Mouse (Mus musculus) heart, postnatal 0 days (tissue): ENCODE results near the gene Mcoln3. TPM values are rescaled to one million over a fixed set of nuclear protein-coding genes. Genes with fewer than 3 reads are reported as not detected.
A peak's percentile ranks its signal among the peaks of the same experiment; 100 is the strongest.

Experiments
- ATAC-seq: fragments of 200-750 bp; cut with Nextera tagmentation; 2 replicates; pipeline ENCODE4 v1.8.0; 2017; ENCODE audit warnings: low read depth, moderate number of reproducible peaks, moderate library complexity; ENCODE audit not compliant: insufficient read depth
- DNase-seq: peaks from one replicate; pipeline ENCODE4 v3.0.0-alpha.2; 2016; ENCODE audit warnings: low spot score
- H3K27ac ChIP-seq: fragments of 300-500 bp; sonication (generic); 2 replicates; pipeline ENCODE4 v1.5.1; 2014; ENCODE audit warnings: low read depth, mild to moderate bottlenecking
- H3K27me3 ChIP-seq: fragments of 300-500 bp; sonication (generic); 2 replicates; pipeline ENCODE4 v1.6.1; 2014; ENCODE audit warnings: low read length, mixed read lengths; ENCODE audit not compliant: control insufficient read depth, insufficient read depth
- H3K36me3 ChIP-seq: fragments of 300-500 bp; sonication (generic); replicated peaks from 2 replicates; pipeline ENCODE4 v1.6.1; 2014; ENCODE audit warnings: low read length, mixed read lengths; ENCODE audit not compliant: control insufficient read depth, insufficient read depth
- H3K4me1 ChIP-seq: fragments of 300-500 bp; sonication (generic); 2 replicates; pipeline ENCODE4 v1.6.1; 2014; ENCODE audit warnings: antibody characterized with exemption; ENCODE audit not compliant: control insufficient read depth, insufficient read depth
- H3K4me2 ChIP-seq: fragments of 300-500 bp; sonication (generic); 2 replicates; pipeline ENCODE4 v1.6.1; 2014; ENCODE audit warnings: low read depth, mild to moderate bottlenecking, low read length, moderate library complexity
- H3K4me3 ChIP-seq: fragments of 300-500 bp; sonication (generic); 2 replicates; pipeline ENCODE4 v1.5.1; 2014; ENCODE audit warnings: low read depth, low read length
- H3K9ac ChIP-seq: fragments of 300-500 bp; sonication (generic); replicated peaks from 2 replicates; pipeline ENCODE4 v1.6.1; 2014; ENCODE audit warnings: low read depth, low read length, mixed read lengths
- H3K9me3 ChIP-seq: fragments of 300-500 bp; sonication (generic); replicated peaks from 2 replicates; pipeline ENCODE4 v1.6.1; 2016; ENCODE audit warnings: low read length; ENCODE audit not compliant: control insufficient read depth
- CTCF ChIP-seq: IDR thresholded peaks from 2 replicates; pipeline ENCODE4 v1.5.1; 2016; ENCODE audit warnings: antibody characterized with exemption, control low read depth, low read depth
- EP300 ChIP-seq: IDR thresholded peaks from 2 replicates; pipeline ENCODE4 v1.6.1; 2016; ENCODE audit warnings: antibody characterized with exemption, low read depth
- WGBS: fragments of 180-500 bp; shearing (Covaris S2); extraction: QIAGEN DNeasy Blood & Tissue Kit; methylation state at CpG from one replicate; pipeline ENCODE4 v1.1.7; 2014; 5-methylcytosine and 5-hydroxymethylcytosine counted together
- polyA plus RNA-seq: library from polyadenylated mRNA; unstranded; fragments of >200 nt; fragmentation: Nextera tagmentation; extraction: Ambion mirVana; gene quantifications from 2 replicates; pipeline ENCODE4 v1.2.1, GENCODE M21; 2015
- total RNA-seq: library from RNA; depleted of rRNA; stranded (reverse); fragments of >200 nt; gene quantifications from 2 replicates; pipeline ENCODE4 v1.2.3, GENCODE M21; 2014; ENCODE audit warnings: low replicate concordance; rRNA removed

Gene Mcoln3
- total and polyA plus RNA-seq, 2 experiments from 2014 or later, result 0.20 TPM; not detected in 1

DNA sequence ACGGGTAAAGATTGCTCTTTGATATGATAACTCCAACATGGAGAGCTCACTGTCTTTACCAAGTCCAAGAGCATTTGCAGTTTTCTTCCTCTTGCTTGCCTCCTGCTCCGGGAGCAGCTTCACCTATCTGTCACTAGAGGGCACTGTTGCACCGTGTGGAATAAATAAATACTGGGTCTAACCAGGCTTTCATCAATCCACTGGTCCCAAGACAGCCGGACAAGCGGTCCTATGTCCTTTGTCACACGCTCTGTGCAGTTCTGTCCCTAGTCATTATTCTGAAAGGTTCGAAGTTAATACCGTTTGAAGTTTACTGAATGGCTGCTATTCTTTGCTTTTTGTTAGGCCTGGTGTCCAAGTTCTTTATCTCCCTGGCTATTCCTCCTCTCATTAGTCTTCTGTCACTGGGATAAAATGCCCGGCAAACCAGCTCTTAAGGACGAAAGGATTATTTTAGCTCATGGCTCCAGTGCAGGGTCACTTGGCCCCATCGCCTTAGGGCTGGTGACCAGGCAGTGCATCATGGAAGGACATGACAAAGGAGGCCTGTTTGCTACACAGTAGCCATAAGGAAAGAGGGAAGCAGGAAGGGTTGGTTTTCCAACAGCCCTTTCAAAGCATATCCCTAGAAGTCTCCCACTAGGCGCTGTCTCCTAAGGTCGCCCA lies 67.9 kb downstream of the Mcoln3 start:
- Histone ChIP-seq H3K27ac (no peak overlapping the region), H3K9ac (no peak overlapping the region), H3K36me3 (no peaks in the 10 kb centered on the region), H3K9me3 (no peaks in the 10 kb centered on the region), H3K4me3 (no peak overlapping the region), H3K27me3 (no peaks in the 10 kb centered on the region), H3K4me2 (no peak overlapping the region), H3K4me1 (peaks cover 6% of the 10 kb centered on the region; the same call in 1 of the 2 replicates)
- peak; percentile 64 for ATAC-seq
- peak; percentile 75 for DNase-seq
- WGBS, result 19% methylated on average over 13 of the region's 13 CpGs
- TF ChIP-seq CTCF (peak; percentile 96), EP300 (no peak)

DNA sequence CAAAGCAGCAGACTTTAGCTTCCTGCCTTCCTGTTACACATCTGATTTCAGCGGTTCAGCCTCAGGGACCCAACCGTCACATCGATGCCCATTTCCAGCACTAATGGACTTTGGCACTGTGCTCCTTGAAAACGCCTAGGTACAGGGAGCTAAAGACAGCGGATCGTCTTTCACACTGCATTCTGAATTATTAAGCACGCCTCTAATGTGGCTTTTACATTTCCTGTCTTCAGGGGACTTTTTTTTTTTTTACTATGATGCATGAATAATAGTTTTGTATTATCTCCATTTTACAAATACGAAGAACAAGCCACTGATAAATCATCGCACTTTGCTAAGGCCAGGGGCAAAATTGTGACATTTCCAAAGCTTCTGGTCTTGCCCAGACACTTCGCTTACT lies 68.8 kb downstream of the Mcoln3 start:
- WGBS, result 90% methylated on average over 10 of the region's 10 CpGs

DNA sequence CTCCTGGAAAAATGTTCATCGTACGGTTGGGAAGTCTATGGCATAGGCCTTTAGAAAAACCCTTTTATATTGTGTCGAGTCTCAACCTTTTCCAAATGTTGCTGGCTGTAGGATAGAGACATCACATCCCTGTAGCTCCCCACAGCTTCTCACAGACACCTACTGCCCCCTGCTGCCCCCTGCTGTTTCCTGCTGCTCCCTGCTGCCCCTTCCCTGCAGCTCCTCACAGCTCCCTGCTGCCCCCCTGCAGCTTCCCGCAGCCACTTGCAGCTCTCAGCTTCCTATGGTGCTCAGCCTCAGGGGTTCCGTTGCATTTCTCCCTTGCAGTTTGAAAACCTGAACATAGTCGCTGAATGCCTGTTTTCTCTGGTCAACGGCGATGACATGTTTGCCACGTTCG lies 72.7 kb downstream of the Mcoln3 start:
- WGBS, result 73% methylated on average over 10 of the region's 10 CpGs
- Histone ChIP-seq H3K36me3 (no peaks in the 10 kb centered on the region), H3K4me1 (peaks cover 6% of the 10 kb centered on the region; the same call in 1 of the 2 replicates), H3K9ac (no peak overlapping the region), H3K27ac (no peak overlapping the region), H3K4me3 (no peak overlapping the region), H3K27me3 (no peaks in the 10 kb centered on the region), H3K4me2 (no peak overlapping the region), H3K9me3 (no peaks in the 10 kb centered on the region)
- TF ChIP-seq EP300 (no peak), CTCF (0 out of 2 replicates have a peak, but pooled peaks have one; percentile 9)
- DNase-seq, result no peak
- no peak for ATAC-seq

More for the DNA sequence above, 68.8 kb downstream of the Mcoln3 start:
- H3K27ac ChIP-seq, result no peak overlapping the region
- H3K4me1 ChIP-seq, result peaks cover 6% of the 10 kb centered on the region; the same call in 1 of the 2 replicates
- H3K9me3 ChIP-seq, result no peaks in the 10 kb centered on the region
- no peaks in the 10 kb centered on the region for H3K36me3 ChIP-seq
- no peak overlapping the region for H3K9ac ChIP-seq
- no peak overlapping the region for H3K4me3 ChIP-seq
- no peaks in the 10 kb centered on the region for H3K27me3 ChIP-seq
- no peak overlapping the region for H3K4me2 ChIP-seq
- ATAC-seq, result no peak
- no peak for DNase-seq
- TF ChIP-seq CTCF (no peak), EP300 (no peak)

Other genes with a start within 250 kb of the Mcoln3 start
- gene Bcl10, start 194.6 kb upstream of the Mcoln3 start, total RNA-seq, result 16.1 and 48.3 TPM in 2 replicates
- 32.7 and 35.1 TPM in 2 replicates for gene Bcl10, start 194.6 kb upstream of the Mcoln3 start, polyA plus RNA-seq
- gene 2410004B18Rik, start 179.4 kb upstream of the Mcoln3 start, total RNA-seq, result 9.1 and 12.3 TPM in 2 replicates
- gene 2410004B18Rik, start 179.4 kb upstream of the Mcoln3 start, polyA plus RNA-seq, result 35.9 and 37.6 TPM in 2 replicates
- gene Syde2, start 129.6 kb upstream of the Mcoln3 start, total RNA-seq, result 42.0 and 47.1 TPM in 2 replicates
- gene Syde2, start 129.6 kb upstream of the Mcoln3 start, polyA plus RNA-seq, result 10.1 and 10.5 TPM in 2 replicates
- not detected in 2 replicates for gene Wdr63, start 9.3 kb upstream of the Mcoln3 start, total RNA-seq
- 0.12 TPM in 1 of 2 replicates, not detected in the other for gene Wdr63, start 9.3 kb upstream of the Mcoln3 start, polyA plus RNA-seq
- gene Mcoln2, start 32.4 kb downstream of the Mcoln3 start, total RNA-seq, result not detected in 2 replicates
- gene Mcoln2, start 32.4 kb downstream of the Mcoln3 start, polyA plus RNA-seq, result 0.14 and 0.21 TPM in 2 replicates
- gene Lpar3, start 103.5 kb downstream of the Mcoln3 start, total RNA-seq, result 38.9 and 54.8 TPM in 2 replicates
- gene Lpar3, start 103.5 kb downstream of the Mcoln3 start, polyA plus RNA-seq, result 34.3 and 34.4 TPM in 2 replicates